Mouse (Mus musculus): ENCODE measurements at regions not wholly inside any gene's neighbourhood (a gene's known extent, or its start where the extent isn't known, plus 50 kb on each side); places are given as distances from the start of the nearest gene placed in this dataset.

DNA sequence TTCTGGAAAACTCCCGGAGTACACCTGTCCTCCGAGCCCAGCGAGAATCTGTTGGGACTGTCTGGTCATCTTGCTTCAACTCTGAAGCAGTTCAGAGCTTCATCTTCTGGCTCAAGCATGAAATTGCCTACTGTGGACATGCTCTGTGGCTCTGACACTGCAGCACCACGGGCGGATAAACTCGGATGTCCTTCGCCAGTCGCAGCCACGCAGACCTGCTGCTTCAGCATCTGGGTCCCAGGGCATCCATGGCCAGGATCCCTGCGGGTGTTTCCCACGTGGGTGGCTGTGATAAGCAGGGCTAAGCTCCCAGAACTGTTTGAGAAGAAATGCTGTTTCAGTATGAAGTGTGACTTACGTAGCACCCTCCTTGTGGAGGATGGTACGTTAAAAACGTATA is 807.6 kb upstream of the Car8 start:
- ATAC-seq (ENCODE audit: low FRiP score) = no peak
- H3K4me2 ChIP-seq = no peak overlapping the region
- WGBS = 89% methylated on average over 14 of the region's 14 CpGs
- no peak overlapping the region for H3K4me3 ChIP-seq (replicated peaks)
- H3K27me3 ChIP-seq = no peaks in the 10 kb centered on the region
- H3K36me3 ChIP-seq (replicated peaks) = no peaks in the 10 kb centered on the region
- no peaks in the 10 kb centered on the region for H3K4me1 ChIP-seq
- H3K9me3 ChIP-seq = no peaks in the 10 kb centered on the region
- H3K9ac ChIP-seq = no peak overlapping the region
- no peak overlapping the region for H3K27ac ChIP-seq

DNA sequence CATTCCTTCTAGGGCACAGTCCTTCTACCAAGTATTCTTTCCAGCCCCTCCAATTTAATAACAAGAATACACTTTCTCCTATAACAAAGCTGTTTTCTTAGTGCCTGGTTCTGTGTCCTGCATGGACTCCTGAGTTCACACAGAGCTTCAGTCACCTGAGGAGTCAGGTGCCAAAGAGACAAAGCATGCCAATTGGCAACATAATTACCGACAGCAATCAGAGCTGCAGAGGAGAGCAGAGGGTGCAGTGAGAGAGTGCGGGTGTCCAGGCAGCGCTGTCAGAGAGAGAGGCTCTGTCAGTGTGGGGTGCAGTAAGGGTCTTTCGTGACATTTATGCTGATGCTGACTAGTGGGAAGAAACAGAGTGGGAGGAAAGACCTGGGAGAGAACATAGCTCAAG is 807.2 kb upstream of the Car8 start:
- Histone ChIP-seq H3K4me1 (no peaks in the 10 kb centered on the region), H3K4me3 (replicated peaks) (no peak overlapping the region), H3K27ac (no peak overlapping the region), H3K36me3 (replicated peaks) (no peaks in the 10 kb centered on the region), H3K27me3 (no peaks in the 10 kb centered on the region), H3K9ac (no peak overlapping the region), H3K4me2 (no peak overlapping the region), H3K9me3 (no peaks in the 10 kb centered on the region)
- 81% methylated on average over 4 of the region's 4 CpGs for WGBS
- no peak for ATAC-seq (ENCODE audit: low FRiP score)

- 91% methylated on average over 4 of the region's 4 CpGs for WGBS
- no peak overlapping the region for H3K9ac ChIP-seq
Observed at GRCm38 (mm10) chr4:9036005-9036404, 797.2 kb upstream of the Car8 start.

GRCm38 (mm10) chr4:9035350-9035749 is 796.5 kb upstream of the Car8 start:
- no peak for ATAC-seq (ENCODE audit: low FRiP score)

More at GRCm38 (mm10) chr4:9036005-9036404, 797.2 kb upstream of the Car8 start:
- no peaks in the 10 kb centered on the region for H3K36me3 ChIP-seq (replicated peaks)
- H3K27ac ChIP-seq = no peak overlapping the region
- no peak for ATAC-seq (ENCODE audit: low FRiP score)
- peaks cover 7% of the 10 kb centered on the region; the same call in 1 of the 2 replicates for H3K4me1 ChIP-seq
- no peak overlapping the region for H3K4me3 ChIP-seq (replicated peaks)
- no peak overlapping the region for H3K4me2 ChIP-seq
- H3K9me3 ChIP-seq = no peaks in the 10 kb centered on the region
- no peaks in the 10 kb centered on the region for H3K27me3 ChIP-seq

GRCm38 (mm10) chr4:9034280-9034679 is 795.4 kb upstream of the Car8 start:
- Histone ChIP-seq H3K4me3 (replicated peaks) (no peak overlapping the region), H3K4me1 (peaks cover 7% of the 10 kb centered on the region; the same call in 1 of the 2 replicates), H3K27me3 (no peaks in the 10 kb centered on the region), H3K36me3 (replicated peaks) (no peaks in the 10 kb centered on the region), H3K9me3 (no peaks in the 10 kb centered on the region), H3K27ac (no peak overlapping the region), H3K9ac (no peak overlapping the region), H3K4me2 (no peak overlapping the region)
- no peak for ATAC-seq (ENCODE audit: low FRiP score)
- WGBS = 75% methylated on average over 4 of the region's 4 CpGs

More at GRCm38 (mm10) chr4:9035350-9035749, 796.5 kb upstream of the Car8 start:
- no peaks in the 10 kb centered on the region for H3K36me3 ChIP-seq (replicated peaks)
- peaks cover 7% of the 10 kb centered on the region; the same call in 1 of the 2 replicates for H3K4me1 ChIP-seq
- H3K9me3 ChIP-seq = no peaks in the 10 kb centered on the region
- no peak overlapping the region for H3K9ac ChIP-seq
- H3K4me2 ChIP-seq = no peak overlapping the region
- 87% methylated on average over 4 of the region's 4 CpGs for WGBS
- H3K27me3 ChIP-seq = no peaks in the 10 kb centered on the region
- no peak overlapping the region for H3K27ac ChIP-seq
- no peak overlapping the region for H3K4me3 ChIP-seq (replicated peaks)

- H3K4me1 ChIP-seq = peaks cover 17% of the 10 kb centered on the region
- H3K27me3 ChIP-seq = no peaks in the 10 kb centered on the region
- no peak overlapping the region for H3K27ac ChIP-seq
- no peak for ATAC-seq (ENCODE audit: low FRiP score)
- no peak overlapping the region for H3K9ac ChIP-seq
- WGBS = 89% methylated on average over 6 of the region's 6 CpGs
- no peaks in the 10 kb centered on the region for H3K36me3 ChIP-seq (replicated peaks)
- no peak overlapping the region for H3K4me2 ChIP-seq
- H3K4me3 ChIP-seq (replicated peaks) = no peak overlapping the region
- no peaks in the 10 kb centered on the region for H3K9me3 ChIP-seq
Observed at GRCm38 (mm10) chr4:9033106-9033642, 794.3 kb upstream of the Car8 start.

DNA sequence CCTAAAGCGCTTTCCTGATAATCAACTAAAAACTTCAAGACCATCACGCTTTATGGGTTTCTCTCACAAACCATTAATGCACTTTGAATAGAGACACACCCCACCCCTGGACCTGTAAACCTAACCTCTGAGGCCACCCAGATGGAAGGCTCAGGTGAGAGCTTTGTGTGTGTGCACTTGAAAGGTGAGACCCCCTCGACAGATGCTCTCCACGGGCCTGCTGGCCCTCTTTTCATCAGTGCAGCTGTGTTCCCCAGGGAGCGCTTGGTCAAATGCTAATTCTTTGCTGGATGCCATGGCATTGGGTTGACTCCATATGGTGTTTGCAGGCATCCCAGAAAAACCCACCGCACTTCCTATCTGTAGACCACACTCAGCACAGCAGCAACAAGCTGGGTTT is 792.8 kb upstream of the Car8 start:
- 37% methylated on average over 6 of the region's 6 CpGs for whole genome bisulfite sequencing
- Histone ChIP-seq H3K27me3 (no peaks in the 10 kb centered on the region), H3K4me1 (peaks cover 29% of the 10 kb centered on the region), H3K4me2 (no peak overlapping the region), H3K9me3 (no peaks in the 10 kb centered on the region), H3K9ac (no peak overlapping the region), H3K27ac (no peak overlapping the region), H3K36me3 (replicated peaks) (no peaks in the 10 kb centered on the region), H3K4me3 (replicated peaks) (no peak overlapping the region)
- ATAC-seq (ENCODE audit: low FRiP score) = no peak

- Histone ChIP-seq H3K4me1 (peaks cover 36% of the 10 kb centered on the region), H3K9ac (no peak overlapping the region), H3K27ac (peak overlapping the region; percentile 66), H3K27me3 (0 out of 2 replicates have a peak, but pooled peaks cover 5% of the 10 kb centered on the region), H3K4me2 (peak overlapping the region; percentile 77), H3K4me3 (replicated peaks) (peak overlapping the region; percentile 38; the same call in 1 of the 2 replicates), H3K9me3 (no peaks in the 10 kb centered on the region), H3K36me3 (replicated peaks) (no peaks in the 10 kb centered on the region)
- ATAC-seq (ENCODE audit: low FRiP score) = no peak
- 23% methylated on average over 6 of the region's 6 CpGs for WGBS
Observed at GRCm38 (mm10) chr4:9028946-9029345, 790.1 kb upstream of the Car8 start.

DNA sequence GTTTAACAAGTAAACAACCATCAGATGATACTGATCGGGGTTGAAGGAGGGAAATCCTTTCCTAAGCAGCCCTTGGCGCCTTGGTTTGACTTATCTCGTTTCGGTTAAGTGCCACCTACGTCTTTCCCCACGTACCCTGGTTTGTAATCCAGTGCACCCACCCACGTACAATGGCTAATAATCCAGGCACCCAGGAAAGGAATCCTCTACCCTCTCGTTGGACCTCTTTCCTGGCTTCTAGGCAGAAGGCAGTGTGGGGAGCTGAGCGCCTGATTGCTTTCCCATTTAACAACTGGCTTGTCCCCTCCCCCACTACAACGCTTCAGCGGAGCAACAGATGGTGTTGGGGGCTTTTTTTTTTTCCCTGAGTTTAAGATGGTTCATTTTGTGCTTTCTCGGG is 789.6 kb upstream of the Car8 start:
- Histone ChIP-seq H3K4me2 (peak overlapping the region; percentile 77), H3K27ac (peak overlapping the region; percentile 66), H3K4me1 (peaks cover 36% of the 10 kb centered on the region), H3K9ac (peak overlapping the region; percentile 58), H3K9me3 (no peaks in the 10 kb centered on the region), H3K27me3 (0 out of 2 replicates have a peak, but pooled peaks cover 5% of the 10 kb centered on the region), H3K36me3 (replicated peaks) (no peaks in the 10 kb centered on the region), H3K4me3 (replicated peaks) (peak overlapping the region; percentile 38)
- peak; percentile 45; the same call in 1 of the 2 replicates for ATAC-seq (ENCODE audit: low FRiP score)
- WGBS = under 1% methylated on average over 12 of the region's 12 CpGs

DNA sequence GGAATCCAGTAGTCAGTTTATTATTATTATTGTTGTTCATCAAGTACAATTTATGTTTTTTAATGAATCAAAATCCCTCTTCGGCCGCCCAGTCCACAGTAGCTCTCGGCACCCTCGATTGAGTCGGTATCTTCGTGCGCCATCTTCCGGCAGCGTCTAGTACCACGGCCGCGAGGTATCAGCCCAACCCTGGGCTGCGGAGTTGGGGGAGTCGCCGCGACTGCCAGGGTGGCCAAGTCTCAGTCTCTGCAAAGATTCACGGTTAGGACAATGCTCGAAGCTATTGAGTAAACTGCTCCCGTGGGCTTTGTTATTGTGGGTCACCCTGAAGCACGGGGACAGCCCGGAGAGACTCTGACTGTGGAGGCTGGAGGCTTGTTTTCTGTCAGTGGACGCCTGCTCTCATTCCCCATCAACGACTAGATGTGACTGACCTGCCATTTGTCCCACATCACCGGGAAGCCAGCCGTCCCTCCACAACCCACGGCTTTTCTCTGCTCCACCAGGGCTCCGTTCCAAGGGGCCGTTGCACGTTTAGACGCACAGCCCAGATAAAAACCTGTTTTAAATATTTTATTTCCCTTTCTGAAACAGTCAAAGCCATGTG is 789.1 kb upstream of the Car8 start:
- H3K27ac ChIP-seq = peak overlapping the region; percentile 66
- H3K4me2 ChIP-seq = peak overlapping the region; percentile 77
- peaks cover 36% of the 10 kb centered on the region for H3K4me1 ChIP-seq
- under 1% methylated on average over 30 of the region's 30 CpGs for WGBS
- no peaks in the 10 kb centered on the region for H3K9me3 ChIP-seq
- H3K9ac ChIP-seq = peak overlapping the region; percentile 58
- ATAC-seq (ENCODE audit: low FRiP score) = peak; percentile 84
- H3K4me3 ChIP-seq (replicated peaks) = peak overlapping the region; percentile 38
- 0 out of 2 replicates have a peak, but pooled peaks cover 5% of the 10 kb centered on the region for H3K27me3 ChIP-seq
- H3K36me3 ChIP-seq (replicated peaks) = no peaks in the 10 kb centered on the region

DNA sequence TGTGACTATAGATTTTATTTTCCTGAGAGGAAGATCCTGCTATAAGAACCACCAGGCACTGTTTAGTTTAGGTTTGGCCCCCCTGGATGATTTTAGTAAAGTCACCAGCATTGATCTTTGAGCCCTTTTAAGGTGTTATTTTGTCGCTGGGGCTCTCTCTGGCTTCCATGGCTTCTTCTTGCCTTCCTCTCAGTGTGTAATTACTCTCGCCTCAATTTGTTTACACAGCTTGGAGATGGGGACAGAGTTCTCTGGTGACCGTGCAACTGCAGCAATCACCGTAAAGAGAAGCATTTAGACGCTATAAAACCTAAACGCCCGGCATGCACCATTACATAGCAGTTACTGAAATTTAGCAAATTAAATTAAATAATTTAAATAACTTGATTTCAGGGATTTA is 788.5 kb upstream of the Car8 start:
- ATAC-seq (ENCODE audit: low FRiP score) = peak; percentile 37; the same call in 1 of the 2 replicates
- Histone ChIP-seq H3K4me1 (peaks cover 36% of the 10 kb centered on the region), H3K27me3 (0 out of 2 replicates have a peak, but pooled peaks cover 5% of the 10 kb centered on the region), H3K4me2 (peak overlapping the region; percentile 24; the same call in 1 of the 2 replicates), H3K4me3 (replicated peaks) (no peak overlapping the region), H3K9me3 (no peaks in the 10 kb centered on the region), H3K9ac (no peak overlapping the region), H3K27ac (peak overlapping the region; percentile 65), H3K36me3 (replicated peaks) (no peaks in the 10 kb centered on the region)
- 16% methylated on average over 7 of the region's 7 CpGs for WGBS

DNA sequence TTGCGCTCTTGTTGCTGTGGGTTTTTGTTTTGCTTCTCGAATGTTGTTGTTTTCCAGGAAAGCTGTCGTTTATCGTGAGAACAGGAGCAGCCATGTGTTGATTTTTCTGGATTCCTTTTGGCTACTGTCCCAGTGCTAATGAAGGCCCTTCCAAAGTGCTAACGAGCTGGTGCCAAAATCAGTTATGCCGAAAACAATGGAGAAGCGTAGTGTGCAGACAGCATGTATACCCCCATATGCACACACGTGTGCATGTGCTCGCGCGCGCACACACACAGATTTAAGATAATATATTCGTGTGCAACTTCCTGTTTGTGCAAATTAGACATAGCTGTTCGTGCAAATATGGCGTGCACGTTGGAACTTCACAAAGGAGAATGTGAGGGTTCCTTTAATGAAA is 788.0 kb upstream of the Car8 start:
- H3K4me3 ChIP-seq (replicated peaks) = no peak overlapping the region
- ATAC-seq (ENCODE audit: low FRiP score) = peak; percentile 30; the same call in 1 of the 2 replicates
- no peaks in the 10 kb centered on the region for H3K9me3 ChIP-seq
- 56% methylated on average over 16 of the region's 16 CpGs for WGBS
- H3K4me1 ChIP-seq = peaks cover 35% of the 10 kb centered on the region
- peak overlapping the region; percentile 65; the same call in 1 of the 2 replicates for H3K27ac ChIP-seq
- H3K9ac ChIP-seq = no peak overlapping the region
- H3K27me3 ChIP-seq = 0 out of 2 replicates have a peak, but pooled peaks cover 5% of the 10 kb centered on the region
- H3K36me3 ChIP-seq (replicated peaks) = no peaks in the 10 kb centered on the region
- H3K4me2 ChIP-seq = no peak overlapping the region

Measured in forebrain, embryonic 12.5 days (tissue).